In genomic region chr8:20387121-20387794, GRCm38 (mm10) we compare ENCODE assay signal across 14 mouse cellular contexts. TPM values are rescaled to one million over a fixed set of nuclear protein-coding genes. Genes with fewer than 3 reads are reported as not detected.
DNase-seq lines count a peak whose midpoint lies in the region; ATAC-seq and TF ChIP-seq lines count a peak whose summit lies in the region.
"Not testable (repeated sequence)": the region's sequence is repeated elsewhere in the genome, so short reads cannot be mapped to it uniquely, and the experiment has no call there.
"Had no signal": no experiment of that assay in that cellular context is flagged by ENCODE, and none has a peak within 500 bp of the region (broad histone marks: within the 10 kb centered on the region; RNA-seq: fewer than 3 reads in every experiment).

No protein-coding gene starts in this region.

- H3K4me3 ChIP-seq in lung, postnatal 0 days (ENCODE audit: low read depth, low read length), result not testable (repeated sequence)

- not testable (repeated sequence) for H3K9me3 ChIP-seq in lung, postnatal 0 days (ENCODE audit: low read length)

- WGBS in lung, postnatal 0 days, result 74% methylated on average over 2 of the region's 8 CpGs

- H3K27ac ChIP-seq in lung, postnatal 0 days (ENCODE audit: low read length), result not testable (repeated sequence)

- not testable (repeated sequence) for ATAC-seq in lung, postnatal 0 days

- TF ChIP-seq EP300 in lung, postnatal 0 days (IDR thresholded peaks at IDR 0.05), result not testable (repeated sequence)

- H3K4me2 ChIP-seq in lung, postnatal 0 days (replicated peaks; ENCODE audit: low read depth, low read length), result not testable (repeated sequence)

- not testable (repeated sequence) for H3K36me3 ChIP-seq in lung, postnatal 0 days (ENCODE audit: insufficient read depth, low read length)

- peak; percentile 25 for DNase-seq in adrenal gland, postnatal 14 days
- DNase-seq in embryo, embryonic 10 days (ENCODE audit: low spot score), result peak; percentile 0
- DNase-seq in heart, adult 11 months, result peak; percentile 96
- DNase-seq in kidney, postnatal 25 days, result peak; percentile 43 to 72
- DNase-seq in lung, postnatal 0 days (ENCODE audit: low spot score), result peak; percentile 3
- DNase-seq in right cerebral cortex, postnatal 4 days, result peak; percentile 39
- DNase-seq in thymus, postnatal 36 days, result peak; percentile 24 to 46

- not testable (repeated sequence) for TF ChIP-seq CTCF in lung, postnatal 0 days (IDR thresholded peaks at IDR 0.05)

- H3K9ac ChIP-seq in lung, postnatal 0 days (replicated peaks; ENCODE audit: low read depth), result not testable (repeated sequence)

- not testable (repeated sequence) for H3K4me1 ChIP-seq in lung, postnatal 0 days (ENCODE audit: insufficient read depth, low read depth, low read length)

- not testable (repeated sequence) for H3K27me3 ChIP-seq in lung, postnatal 0 days (replicated peaks; ENCODE audit: insufficient read depth, low read length)

RNA-seq across cellular contexts. Expression of gene Gm15319, which starts 24.2 kb away (rescaled TPM):
- 0.26 TPM in 1 of 2 replicates, not detected in the other for total RNA-seq in adrenal gland, postnatal 14 days (2021)
- not detected in 2 replicates for polyA plus RNA-seq in lung, postnatal 0 days (2015; fragmentation: Nextera tagmentation; extraction: Ambion mirVana)
- total RNA-seq: ES-E14 had no signal
- polyA plus RNA-seq: heart, embryonic 14.5 days; hindbrain, embryonic 16.5 days; kidney, postnatal 0 days; liver, embryonic 15.5 days; midbrain, embryonic 11.5 days; neural tube, embryonic 11.5 days had no signal

Comparison
In these comparisons a context has a peak if more than half of its experiments do, and no peak if none do; other contexts are left out.
1. DNase-seq: peak in every context shown above with its lines; median percentile 96 in heart, adult 11 months; 58 in kidney, postnatal 25 days; 39 in right cerebral cortex, postnatal 4 days; 35 in thymus, postnatal 36 days; 25 in adrenal gland, postnatal 14 days; 3 in lung, postnatal 0 days; 0 in embryo, embryonic 10 days.